Mouse (Mus musculus) embryonic fibroblast, embryonic 13.5 days (primary cell): ENCODE data around the gene Hoxa3.

ENCODE experiments used
- CTCF ChIP-seq: IDR thresholded peaks from 2 replicates; pipeline ENCODE4 v1.5.1; 2011; ENCODE audit warnings: mild to moderate bottlenecking, control low read depth, low read length, moderate library complexity, borderline replicate concordance; ENCODE audit not compliant: insufficient read depth
- POLR2A ChIP-seq: IDR thresholded peaks from 2 replicates; pipeline ENCODE4 v1.6.1; 2011; ENCODE audit warnings: low read depth, mild to moderate bottlenecking, control low read depth, low read length, moderate library complexity

- TF ChIP-seq POLR2A, result no peak
- no peak for TF ChIP-seq CTCF
These were observed 48.8 kb upstream of the Hoxa3 start for GRCm38 (mm10) chr6:52261751-52262462.
